Mouse (Mus musculus): Measurements from ENCODE around the gene Pde3a. TPM values are rescaled to one million over a fixed set of nuclear protein-coding genes. Genes with fewer than 3 reads are reported as not detected.

The Pde3a gene
- polyA plus RNA-seq, 1 experiment from 2014 or later = 5.5 TPM

- Histone ChIP-seq H3K9me3 (no peaks in the 10 kb centered on the region), H3K27me3 (no peaks in the 10 kb centered on the region), H3K4me2 (no peak overlapping the region), H3K36me3 (no peaks in the 10 kb centered on the region), H3K27ac (no peak overlapping the region), H3K9ac (replicated peaks) (no peak overlapping the region), H3K4me3 (replicated peaks) (no peak overlapping the region), H3K4me1 (replicated peaks) (no peaks in the 10 kb centered on the region)
- 73% methylated on average over 8 of the region's 8 CpGs for WGBS
- ATAC-seq (ENCODE audit: insufficient number of reproducible peaks, insufficient read depth, low FRiP score, low TSS enrichment, low read depth) = no peak
These were observed 199.8 kb downstream of the Pde3a start for GRCm38 (mm10) chr6:141448886-141449285.

GRCm38 (mm10) chr6:141455335-141455734 lies 206.3 kb downstream of the Pde3a start:
- Histone ChIP-seq H3K9me3 (no peaks in the 10 kb centered on the region), H3K4me2 (no peak overlapping the region), H3K27ac (no peak overlapping the region), H3K9ac (replicated peaks) (no peak overlapping the region), H3K36me3 (no peaks in the 10 kb centered on the region), H3K4me1 (replicated peaks) (no peaks in the 10 kb centered on the region; the same call in 1 of the 2 replicates), H3K4me3 (replicated peaks) (no peak overlapping the region), H3K27me3 (no peaks in the 10 kb centered on the region)
- WGBS = 78% methylated on average over 5 of the region's 5 CpGs
- ATAC-seq (ENCODE audit: insufficient number of reproducible peaks, insufficient read depth, low FRiP score, low TSS enrichment, low read depth) = no peak

GRCm38 (mm10) chr6:141456591-141456990 lies 207.5 kb downstream of the Pde3a start:
- 86% methylated on average over 3 of the region's 3 CpGs for WGBS
- H3K9ac ChIP-seq (replicated peaks) = no peak overlapping the region
- H3K27ac ChIP-seq = no peak overlapping the region
- H3K36me3 ChIP-seq = no peaks in the 10 kb centered on the region
- no peak for ATAC-seq (ENCODE audit: insufficient number of reproducible peaks, insufficient read depth, low FRiP score, low TSS enrichment, low read depth)
- no peak overlapping the region for H3K4me3 ChIP-seq (replicated peaks)
- H3K4me2 ChIP-seq = no peak overlapping the region
- H3K9me3 ChIP-seq = no peaks in the 10 kb centered on the region
- H3K27me3 ChIP-seq = no peaks in the 10 kb centered on the region
- no peaks in the 10 kb centered on the region; the same call in 1 of the 2 replicates for H3K4me1 ChIP-seq (replicated peaks)

- no peak overlapping the region for H3K4me3 ChIP-seq (replicated peaks)
- ATAC-seq (ENCODE audit: insufficient number of reproducible peaks, insufficient read depth, low FRiP score, low TSS enrichment, low read depth) = no peak
- no peaks in the 10 kb centered on the region for H3K4me1 ChIP-seq (replicated peaks)
- no peak overlapping the region for H3K27ac ChIP-seq
- H3K27me3 ChIP-seq = no peaks in the 10 kb centered on the region
- WGBS = 90% methylated on average over 2 of the region's 2 CpGs
- H3K36me3 ChIP-seq = peaks cover 8% of the 10 kb centered on the region; the same call in 1 of the 2 replicates
- H3K9me3 ChIP-seq = peaks cover 3% of the 10 kb centered on the region; the same call in 1 of the 2 replicates
- no peak overlapping the region for H3K4me2 ChIP-seq
- H3K9ac ChIP-seq (replicated peaks) = no peak overlapping the region
These were observed 221.2 kb downstream of the Pde3a start for GRCm38 (mm10) chr6:141470251-141470650.

GRCm38 (mm10) chr6:141474223-141474622 lies 225.2 kb downstream of the Pde3a start:
- ATAC-seq (ENCODE audit: insufficient number of reproducible peaks, insufficient read depth, low FRiP score, low TSS enrichment, low read depth) = peak; percentile 63; the same call in 1 of the 2 replicates
- H3K9me3 ChIP-seq = peaks cover 3% of the 10 kb centered on the region; the same call in 1 of the 2 replicates
- no peak overlapping the region for H3K4me2 ChIP-seq
- H3K9ac ChIP-seq (replicated peaks) = no peak overlapping the region
- H3K27ac ChIP-seq = 0 out of 2 replicates have a peak overlapping the region, but pooled peaks have one; percentile 41
- H3K36me3 ChIP-seq = peaks cover 8% of the 10 kb centered on the region; the same call in 1 of the 2 replicates
- 38% methylated on average over 2 of the region's 2 CpGs for WGBS
- no peaks in the 10 kb centered on the region for H3K27me3 ChIP-seq
- no peak overlapping the region for H3K4me3 ChIP-seq (replicated peaks)
- no peaks in the 10 kb centered on the region for H3K4me1 ChIP-seq (replicated peaks)

GRCm38 (mm10) chr6:141474696-141475095 lies 225.6 kb downstream of the Pde3a start:
- ATAC-seq (ENCODE audit: insufficient number of reproducible peaks, insufficient read depth, low FRiP score, low TSS enrichment, low read depth) = peak; percentile 26; the same call in 1 of the 2 replicates

GRCm38 (mm10) chr6:141485302-141486021 lies 236.4 kb downstream of the Pde3a start:
- Histone ChIP-seq H3K27me3 (no peaks in the 10 kb centered on the region; the same call in 1 of the 2 replicates), H3K9ac (replicated peaks) (no peak overlapping the region), H3K4me2 (no peak overlapping the region), H3K9me3 (no peaks in the 10 kb centered on the region), H3K4me3 (replicated peaks) (no peak overlapping the region), H3K27ac (no peak overlapping the region), H3K4me1 (replicated peaks) (no peaks in the 10 kb centered on the region), H3K36me3 (peaks cover 9% of the 10 kb centered on the region; the same call in 1 of the 2 replicates)
- 64% methylated on average over 10 of the region's 10 CpGs for WGBS
- ATAC-seq (ENCODE audit: insufficient number of reproducible peaks, insufficient read depth, low FRiP score, low TSS enrichment, low read depth) = no peak

More at GRCm38 (mm10) chr6:141474696-141475095, 225.6 kb downstream of the Pde3a start:
- Histone ChIP-seq H3K27ac (0 out of 2 replicates have a peak overlapping the region, but pooled peaks have one; percentile 41), H3K9ac (replicated peaks) (no peak overlapping the region), H3K4me2 (no peak overlapping the region), H3K4me3 (replicated peaks) (no peak overlapping the region), H3K4me1 (replicated peaks) (no peaks in the 10 kb centered on the region), H3K36me3 (peaks cover 5% of the 10 kb centered on the region; the same call in 1 of the 2 replicates), H3K27me3 (no peaks in the 10 kb centered on the region), H3K9me3 (peaks cover 3% of the 10 kb centered on the region; the same call in 1 of the 2 replicates)
- WGBS = 36% methylated on average over 3 of the region's 3 CpGs

GRCm38 (mm10) chr6:141487266-141487665 lies 238.2 kb downstream of the Pde3a start:
- Histone ChIP-seq H3K9ac (replicated peaks) (no peak overlapping the region), H3K36me3 (peaks cover 16% of the 10 kb centered on the region; the same call in 1 of the 2 replicates), H3K27ac (no peak overlapping the region), H3K4me1 (replicated peaks) (no peaks in the 10 kb centered on the region), H3K4me2 (no peak overlapping the region), H3K27me3 (peaks cover 6% of the 10 kb centered on the region; the same call in 1 of the 2 replicates), H3K9me3 (no peaks in the 10 kb centered on the region), H3K4me3 (replicated peaks) (no peak overlapping the region)
- WGBS = 74% methylated on average over 7 of the region's 7 CpGs
- no peak for ATAC-seq (ENCODE audit: insufficient number of reproducible peaks, insufficient read depth, low FRiP score, low TSS enrichment, low read depth)

- H3K4me2 ChIP-seq = no peak overlapping the region
- no peak for ATAC-seq (ENCODE audit: insufficient number of reproducible peaks, insufficient read depth, low FRiP score, low TSS enrichment, low read depth)
- H3K27me3 ChIP-seq = peaks cover 6% of the 10 kb centered on the region; the same call in 1 of the 2 replicates
- H3K9ac ChIP-seq (replicated peaks) = no peak overlapping the region
- WGBS = 15% methylated on average over 11 of the region's 11 CpGs
- peaks cover 21% of the 10 kb centered on the region; the same call in 1 of the 2 replicates for H3K36me3 ChIP-seq
- H3K4me1 ChIP-seq (replicated peaks) = no peaks in the 10 kb centered on the region
- H3K27ac ChIP-seq = no peak overlapping the region
- H3K9me3 ChIP-seq = no peaks in the 10 kb centered on the region
- no peak overlapping the region for H3K4me3 ChIP-seq (replicated peaks)
These were observed 239.6 kb downstream of the Pde3a start for GRCm38 (mm10) chr6:141488619-141489018.

GRCm38 (mm10) chr6:141494909-141495308 lies 245.8 kb downstream of the Pde3a start:
- H3K4me1 ChIP-seq (replicated peaks) = peaks cover 19% of the 10 kb centered on the region
- no peak overlapping the region for H3K4me3 ChIP-seq (replicated peaks)
- 82% methylated on average over 4 of the region's 4 CpGs for WGBS
- no peak overlapping the region for H3K4me2 ChIP-seq
- H3K9ac ChIP-seq (replicated peaks) = no peak overlapping the region
- no peak for ATAC-seq (ENCODE audit: insufficient number of reproducible peaks, insufficient read depth, low FRiP score, low TSS enrichment, low read depth)
- H3K9me3 ChIP-seq = no peaks in the 10 kb centered on the region
- peaks cover 34% of the 10 kb centered on the region for H3K36me3 ChIP-seq
- peaks cover 6% of the 10 kb centered on the region; the same call in 1 of the 2 replicates for H3K27me3 ChIP-seq
- H3K27ac ChIP-seq = no peak overlapping the region

GRCm38 (mm10) chr6:141495634-141496418 lies 246.8 kb downstream of the Pde3a start:
- 18% methylated on average over 13 of the region's 13 CpGs for WGBS
- H3K4me3 ChIP-seq (replicated peaks) = no peak overlapping the region

More at GRCm38 (mm10) chr6:141495634-141496418, 246.8 kb downstream of the Pde3a start:
- peaks cover 19% of the 10 kb centered on the region for H3K4me1 ChIP-seq (replicated peaks)
- peak; percentile 80 for ATAC-seq (ENCODE audit: insufficient number of reproducible peaks, insufficient read depth, low FRiP score, low TSS enrichment, low read depth)
- H3K4me2 ChIP-seq = peak overlapping the region; percentile 13; the same call in 1 of the 2 replicates
- peak overlapping the region; percentile 56 for H3K27ac ChIP-seq
- H3K9ac ChIP-seq (replicated peaks) = no peak overlapping the region
- H3K9me3 ChIP-seq = no peaks in the 10 kb centered on the region
- peaks cover 25% of the 10 kb centered on the region for H3K36me3 ChIP-seq
- peaks cover 6% of the 10 kb centered on the region; the same call in 1 of the 2 replicates for H3K27me3 ChIP-seq
